Mouse (Mus musculus) neural tube, embryonic 12.5 days (tissue): ENCODE measurements around the gene Gm15737. TPM values are rescaled to one million over a fixed set of nuclear protein-coding genes. Genes with fewer than 3 reads are reported as not detected.

ENCODE experiments used
- ATAC-seq: fragments of 200-750 bp; cut with Nextera tagmentation; 2 replicates; pipeline ENCODE4 v1.8.0; 2017; ENCODE audit warnings: low read depth, mild to moderate bottlenecking, moderate TSS enrichment, moderate library complexity; ENCODE audit not compliant: low FRiP score
- H3K27ac ChIP-seq: fragments of 300-500 bp; sonication (generic); 2 replicates; pipeline ENCODE4 v1.5.1; 2016
- H3K27me3 ChIP-seq: fragments of 300-500 bp; sonication (generic); replicated peaks from 2 replicates; pipeline ENCODE4 v1.6.1; 2016; ENCODE audit warnings: mild to moderate bottlenecking
- H3K36me3 ChIP-seq: fragments of 300-500 bp; sonication (generic); 2 replicates; pipeline ENCODE4 v1.6.1; 2016; ENCODE audit warnings: mild to moderate bottlenecking
- H3K4me1 ChIP-seq: fragments of 300-500 bp; sonication (generic); 2 replicates; pipeline ENCODE4 v1.6.1; 2016
- H3K4me2 ChIP-seq: fragments of 300-500 bp; sonication (generic); replicated peaks from 2 replicates; pipeline ENCODE4 v1.6.1; 2016; ENCODE audit warnings: mild to moderate bottlenecking
- H3K4me3 ChIP-seq: fragments of 300-500 bp; sonication (generic); 2 replicates; pipeline ENCODE4 v1.5.1; 2016
- H3K9ac ChIP-seq: fragments of 300-500 bp; sonication (generic); 2 replicates; pipeline ENCODE4 v1.6.1; 2016; ENCODE audit warnings: mild to moderate bottlenecking
- H3K9me3 ChIP-seq: fragments of 300-500 bp; sonication (generic); 2 replicates; pipeline ENCODE4 v1.6.1; 2016; ENCODE audit warnings: mild to moderate bottlenecking
- WGBS: fragments of 180-500 bp; shearing (Covaris S2); methylation state at CpG from one replicate; pipeline ENCODE4 v1.1.7; 2016; 5-methylcytosine and 5-hydroxymethylcytosine counted together
- polyA plus RNA-seq: library from polyadenylated mRNA; unstranded; fragments of >200 nt; fragmentation: Nextera tagmentation; extraction: Ambion mirVana; gene quantifications from 2 replicates; pipeline ENCODE4 v1.2.1, GENCODE M21; 2016

Gm15737 gene
- not detected in 2 replicates for polyA plus RNA-seq

GRCm38 (mm10) chr6:92869089-92869581 is at the start of gene Gm15737:
Gene Gm15737 (plus strand): TSS chr6:92869357.
- Histone ChIP-seq H3K4me1 (peaks cover 9% of the 10 kb centered on the region; the same call in 1 of the 2 replicates), H3K4me3 (no peak within 1 kb of the TSS), H3K27ac (no peak within 1 kb of the TSS), H3K4me2 (no peak within 1 kb of the TSS), H3K9ac (no peak within 1 kb of the TSS), H3K27me3 (no peaks in the 10 kb centered on the region), H3K36me3 (no peaks in the 10 kb centered on the region), H3K9me3 (no peaks in the 10 kb centered on the region)
- ATAC-seq = no peak
- WGBS = 68% methylated on average over 4 of the region's 4 CpGs

GRCm38 (mm10) chr6:92821606-92822005 is 47.6 kb upstream of the Gm15737 start:
- Histone ChIP-seq H3K4me3 (no peak overlapping the region), H3K9me3 (no peaks in the 10 kb centered on the region), H3K27ac (no peak overlapping the region), H3K4me2 (no peak overlapping the region), H3K27me3 (peaks cover 7% of the 10 kb centered on the region), H3K36me3 (no peaks in the 10 kb centered on the region), H3K9ac (no peak overlapping the region), H3K4me1 (peaks cover 18% of the 10 kb centered on the region; the same call in 1 of the 2 replicates)
- ATAC-seq = no peak
- 15% methylated on average over 5 of the region's 5 CpGs for WGBS

- WGBS = 29% methylated on average over 6 of the region's 6 CpGs
- ATAC-seq = no peak
- Histone ChIP-seq H3K27ac (no peak overlapping the region), H3K4me1 (peaks cover 14% of the 10 kb centered on the region; the same call in 1 of the 2 replicates), H3K4me2 (no peak overlapping the region), H3K9ac (no peak overlapping the region), H3K4me3 (no peak overlapping the region), H3K9me3 (no peaks in the 10 kb centered on the region), H3K36me3 (no peaks in the 10 kb centered on the region), H3K27me3 (peaks cover 7% of the 10 kb centered on the region)
Observed at GRCm38 (mm10) chr6:92822006-92822405, 47.2 kb upstream of the Gm15737 start.

- peaks cover 10% of the 10 kb centered on the region; the same call in 1 of the 2 replicates for H3K4me1 ChIP-seq
- no peak overlapping the region for H3K27ac ChIP-seq
- H3K9me3 ChIP-seq = no peaks in the 10 kb centered on the region
- no peaks in the 10 kb centered on the region for H3K36me3 ChIP-seq
- H3K4me3 ChIP-seq = no peak overlapping the region
- WGBS = 73% methylated on average over 7 of the region's 7 CpGs
- ATAC-seq = no peak
- H3K27me3 ChIP-seq = peaks cover 7% of the 10 kb centered on the region
- no peak overlapping the region for H3K9ac ChIP-seq
- no peak overlapping the region for H3K4me2 ChIP-seq
Observed at GRCm38 (mm10) chr6:92823991-92824390, 45.2 kb upstream of the Gm15737 start.

GRCm38 (mm10) chr6:92826561-92826960 is 42.6 kb upstream of the Gm15737 start:
- 92% methylated on average over 5 of the region's 5 CpGs for WGBS
- Histone ChIP-seq H3K4me3 (no peak overlapping the region), H3K27me3 (peaks cover 7% of the 10 kb centered on the region), H3K27ac (no peak overlapping the region), H3K9ac (no peak overlapping the region), H3K9me3 (no peaks in the 10 kb centered on the region), H3K4me2 (no peak overlapping the region), H3K4me1 (peaks cover 8% of the 10 kb centered on the region; the same call in 1 of the 2 replicates), H3K36me3 (no peaks in the 10 kb centered on the region)
- no peak for ATAC-seq

- no peak overlapping the region for H3K27ac ChIP-seq
- H3K27me3 ChIP-seq = peaks cover 7% of the 10 kb centered on the region
- ATAC-seq = no peak
- no peak overlapping the region for H3K4me3 ChIP-seq
- H3K4me2 ChIP-seq = no peak overlapping the region
- WGBS = 52% methylated on average over 5 of the region's 5 CpGs
- no peaks in the 10 kb centered on the region for H3K36me3 ChIP-seq
- no peak overlapping the region for H3K9ac ChIP-seq
- H3K9me3 ChIP-seq = no peaks in the 10 kb centered on the region
- no peaks in the 10 kb centered on the region for H3K4me1 ChIP-seq
Observed at GRCm38 (mm10) chr6:92827360-92827759, 41.8 kb upstream of the Gm15737 start.

GRCm38 (mm10) chr6:92829148-92829547 is 40.0 kb upstream of the Gm15737 start:
- H3K4me1 ChIP-seq = no peaks in the 10 kb centered on the region
- H3K9ac ChIP-seq = no peak overlapping the region
- no peak overlapping the region for H3K4me2 ChIP-seq
- no peak overlapping the region for H3K4me3 ChIP-seq
- 89% methylated on average over 2 of the region's 2 CpGs for WGBS
- no peak for ATAC-seq
- no peak overlapping the region for H3K27ac ChIP-seq
- no peaks in the 10 kb centered on the region for H3K36me3 ChIP-seq
- no peaks in the 10 kb centered on the region for H3K9me3 ChIP-seq
- no peaks in the 10 kb centered on the region for H3K27me3 ChIP-seq

- Histone ChIP-seq H3K4me3 (no peak overlapping the region), H3K9ac (no peak overlapping the region), H3K27me3 (no peaks in the 10 kb centered on the region), H3K4me1 (no peaks in the 10 kb centered on the region), H3K36me3 (no peaks in the 10 kb centered on the region), H3K4me2 (no peak overlapping the region), H3K9me3 (no peaks in the 10 kb centered on the region), H3K27ac (no peak overlapping the region)
- no peak for ATAC-seq
- WGBS = 82% methylated on average over 2 of the region's 2 CpGs
Observed at GRCm38 (mm10) chr6:92831106-92831505, 38.1 kb upstream of the Gm15737 start.

GRCm38 (mm10) chr6:92842000-92842399 is 27.2 kb upstream of the Gm15737 start:
- H3K9me3 ChIP-seq = no peaks in the 10 kb centered on the region
- H3K36me3 ChIP-seq = no peaks in the 10 kb centered on the region
- H3K4me2 ChIP-seq = no peak overlapping the region
- ATAC-seq = no peak
- no peak overlapping the region for H3K27ac ChIP-seq
- no peaks in the 10 kb centered on the region for H3K4me1 ChIP-seq
- 25% methylated on average over 2 of the region's 2 CpGs for WGBS
- no peak overlapping the region for H3K9ac ChIP-seq
- H3K27me3 ChIP-seq = no peaks in the 10 kb centered on the region
- no peak overlapping the region for H3K4me3 ChIP-seq

GRCm38 (mm10) chr6:92843474-92843873 is 25.7 kb upstream of the Gm15737 start:
- Histone ChIP-seq H3K4me3 (no peak overlapping the region), H3K27me3 (no peaks in the 10 kb centered on the region), H3K27ac (no peak overlapping the region), H3K4me1 (no peaks in the 10 kb centered on the region), H3K4me2 (no peak overlapping the region), H3K9me3 (no peaks in the 10 kb centered on the region), H3K36me3 (no peaks in the 10 kb centered on the region), H3K9ac (no peak overlapping the region)
- WGBS = 89% methylated on average over 2 of the region's 2 CpGs
- no peak for ATAC-seq

GRCm38 (mm10) chr6:92845898-92846297 is 23.3 kb upstream of the Gm15737 start:
- no peak overlapping the region for H3K4me3 ChIP-seq
- H3K4me1 ChIP-seq = no peaks in the 10 kb centered on the region
- no peak for ATAC-seq
- H3K9ac ChIP-seq = no peak overlapping the region
- H3K27ac ChIP-seq = no peak overlapping the region
- H3K36me3 ChIP-seq = no peaks in the 10 kb centered on the region
- H3K9me3 ChIP-seq = no peaks in the 10 kb centered on the region
- WGBS = 89% methylated on average over 8 of the region's 8 CpGs
- H3K4me2 ChIP-seq = no peak overlapping the region
- no peaks in the 10 kb centered on the region for H3K27me3 ChIP-seq

GRCm38 (mm10) chr6:92846614-92847013 is 22.5 kb upstream of the Gm15737 start:
- 60% methylated on average over 4 of the region's 4 CpGs for WGBS

GRCm38 (mm10) chr6:92849208-92849607 is 19.9 kb upstream of the Gm15737 start:
- 94% methylated on average over 9 of the region's 9 CpGs for WGBS
- ATAC-seq = no peak
- H3K4me2 ChIP-seq = no peak overlapping the region
- no peaks in the 10 kb centered on the region for H3K4me1 ChIP-seq
- no peaks in the 10 kb centered on the region for H3K36me3 ChIP-seq
- H3K4me3 ChIP-seq = no peak overlapping the region
- no peaks in the 10 kb centered on the region for H3K27me3 ChIP-seq
- H3K27ac ChIP-seq = no peak overlapping the region
- no peaks in the 10 kb centered on the region for H3K9me3 ChIP-seq
- H3K9ac ChIP-seq = no peak overlapping the region

More at GRCm38 (mm10) chr6:92846614-92847013, 22.5 kb upstream of the Gm15737 start:
- Histone ChIP-seq H3K4me1 (no peaks in the 10 kb centered on the region), H3K9ac (no peak overlapping the region), H3K27me3 (no peaks in the 10 kb centered on the region), H3K9me3 (no peaks in the 10 kb centered on the region), H3K36me3 (no peaks in the 10 kb centered on the region), H3K4me2 (no peak overlapping the region), H3K27ac (no peak overlapping the region), H3K4me3 (no peak overlapping the region)
- no peak for ATAC-seq
